23 mouse cellular contexts compared by ENCODE assay signal in the genomic region with DNA sequence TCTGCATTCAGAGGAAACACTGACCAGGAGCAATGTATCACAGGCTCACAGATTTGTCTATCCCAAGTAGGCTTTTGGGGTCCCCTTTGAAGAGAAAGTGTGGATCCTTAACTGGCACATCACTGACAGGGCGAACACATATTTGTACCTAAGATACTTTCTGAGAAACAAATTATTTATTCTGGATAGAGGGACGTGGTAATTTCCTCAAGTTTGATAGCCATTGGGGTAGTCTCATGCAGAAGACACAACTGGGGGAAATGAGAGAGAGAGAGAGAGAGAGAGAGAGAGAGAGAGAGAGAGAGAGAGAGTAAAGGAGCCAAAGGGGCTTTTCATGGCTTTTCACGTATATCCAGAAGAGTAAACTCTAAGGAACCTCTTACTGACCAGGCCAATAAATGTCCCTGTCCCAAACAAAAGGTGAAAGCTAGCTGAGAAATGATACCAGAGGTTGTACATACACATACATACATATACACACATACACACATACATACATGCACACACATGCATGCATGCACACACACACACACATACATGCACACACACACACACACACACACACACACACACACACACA.
DNase-seq lines count a peak whose midpoint lies in the region; ATAC-seq and TF ChIP-seq lines count a peak whose summit lies in the region.
"Had no signal": no experiment of that assay in that cellular context is flagged by ENCODE, and none has a peak within 500 bp of the region (broad histone marks: within the 10 kb centered on the region; RNA-seq: fewer than 3 reads in every experiment).

No protein-coding gene starts in this region.

- no peak overlapping the region for H3K4me2 ChIP-seq in kidney, embryonic 15.5 days
- H3K4me2 ChIP-seq in kidney, embryonic 16.5 days (replicated peaks; ENCODE audit: low read depth, low read length) = no peak overlapping the region
- H3K4me2 ChIP-seq in kidney, embryonic 14.5 days (replicated peaks; ENCODE audit: low read depth, low read length) = no peak overlapping the region

- H3K4me3 ChIP-seq in kidney, adult 2 months (ENCODE audit: insufficient read depth, low read depth, low read length) = no peak overlapping the region
- no peak overlapping the region for H3K4me3 ChIP-seq in kidney, embryonic 15.5 days (replicated peaks)
- no peak overlapping the region for H3K4me3 ChIP-seq in kidney, embryonic 16.5 days (ENCODE audit: low read length)
- H3K4me3 ChIP-seq in kidney, embryonic 14.5 days (ENCODE audit: low read length) = no peak overlapping the region

- no peaks in the 10 kb centered on the region for H3K9me3 ChIP-seq in kidney, embryonic 15.5 days (replicated peaks)
- no peaks in the 10 kb centered on the region for H3K9me3 ChIP-seq in kidney, embryonic 16.5 days (ENCODE audit: low read length)
- no peaks in the 10 kb centered on the region for H3K9me3 ChIP-seq in kidney, embryonic 14.5 days (ENCODE audit: control insufficient read depth, low read length)
- H3K9me3 ChIP-seq: G1E had no signal

- H3K36me3 ChIP-seq in kidney, adult 2 months (ENCODE audit: control insufficient read depth, insufficient read depth, low read length) = no peaks in the 10 kb centered on the region
- no peaks in the 10 kb centered on the region for H3K36me3 ChIP-seq in kidney, embryonic 15.5 days
- H3K36me3 ChIP-seq in kidney, embryonic 16.5 days (ENCODE audit: insufficient read depth, low read length) = no peaks in the 10 kb centered on the region
- H3K36me3 ChIP-seq in kidney, embryonic 14.5 days (ENCODE audit: control insufficient read depth, insufficient read depth, low read length) = no peaks in the 10 kb centered on the region
- H3K36me3 ChIP-seq: G1E had no signal

- no peak for DNase-seq in kidney, adult 2 months
- DNase-seq in kidney, adult 11 months = no peak
- DNase-seq in kidney, postnatal 4 days = no peak
- peak; percentile 92 for DNase-seq in 3T3-L1 (ENCODE audit: low read depth, low spot score)
- no peak for DNase-seq in lung, adult 18-20 months
- DNase-seq: adrenal gland, adult 2 months; adrenal gland, adult 8-10 months; adrenal gland, postnatal 10 days; adrenal gland, postnatal 14 days; adrenal gland, postnatal 25 days; adrenal gland, postnatal 36 days; B cell, adult 2 months; cerebellum, adult 11 months; cerebellum, adult 11-12 months; cerebellum, adult 18-20 months had no signal

- no peak overlapping the region for H3K9ac ChIP-seq in kidney, embryonic 15.5 days
- no peak overlapping the region for H3K9ac ChIP-seq in kidney, embryonic 16.5 days (replicated peaks; ENCODE audit: low read length)
- H3K9ac ChIP-seq in kidney, embryonic 14.5 days (ENCODE audit: low read depth, low read length) = no peak overlapping the region

- no peaks in the 10 kb centered on the region for H3K27me3 ChIP-seq in kidney, adult 2 months (replicated peaks; ENCODE audit: control insufficient read depth, insufficient read depth, low read length)
- no peaks in the 10 kb centered on the region for H3K27me3 ChIP-seq in kidney, embryonic 15.5 days
- H3K27me3 ChIP-seq in kidney, embryonic 16.5 days (ENCODE audit: insufficient read depth, low read length) = no peaks in the 10 kb centered on the region
- no peaks in the 10 kb centered on the region for H3K27me3 ChIP-seq in kidney, embryonic 14.5 days (ENCODE audit: control insufficient read depth, insufficient read depth, low read length)
- H3K27me3 ChIP-seq: CH12.LX, Patski had no signal

- TF ChIP-seq POLR2A in kidney, adult 2 months (IDR thresholded peaks at IDR 0.05; ENCODE audit: low read depth, low read length) = no peak

- WGBS in kidney, adult 2 months = 83% methylated on average over 3 of the region's 3 CpGs
- 67% methylated on average over 3 of the region's 3 CpGs for WGBS in kidney, embryonic 15.5 days
- 82% methylated on average over 3 of the region's 3 CpGs for WGBS in kidney, embryonic 16.5 days
- 84% methylated on average over 3 of the region's 3 CpGs for WGBS in kidney, embryonic 14.5 days

- TF ChIP-seq CTCF in kidney, adult 2 months (conservative IDR thresholded peaks at IDR 0.05; ENCODE audit: insufficient read depth, insufficient read length, low read depth, low read length) = no peak

- peak overlapping the region; percentile 67; the same call in 1 of the 2 replicates for H3K27ac ChIP-seq in kidney, adult 2 months (ENCODE audit: insufficient read depth, low read depth, low read length)
- peak overlapping the region; percentile 54; the same call in 1 of the 2 replicates for H3K27ac ChIP-seq in kidney, embryonic 15.5 days
- 0 out of 2 replicates have a peak overlapping the region, but pooled peaks have one; percentile 29 for H3K27ac ChIP-seq in kidney, embryonic 16.5 days (ENCODE audit: low read length)
- no peak overlapping the region for H3K27ac ChIP-seq in kidney, embryonic 14.5 days (ENCODE audit: low read depth, low read length)

- no peaks in the 10 kb centered on the region for H3K4me1 ChIP-seq in kidney, adult 2 months (ENCODE audit: control insufficient read depth, insufficient read depth, low read length)
- H3K4me1 ChIP-seq in kidney, embryonic 15.5 days = peaks cover 18% of the 10 kb centered on the region
- H3K4me1 ChIP-seq in kidney, embryonic 16.5 days (ENCODE audit: insufficient read depth, low read length) = peaks cover 10% of the 10 kb centered on the region
- H3K4me1 ChIP-seq in kidney, embryonic 14.5 days (ENCODE audit: control insufficient read depth, insufficient read depth, low read length) = peaks cover 15% of the 10 kb centered on the region

- no peak for ATAC-seq in kidney, embryonic 15.5 days (replicated peaks; ENCODE audit: low FRiP score)
- ATAC-seq in kidney, embryonic 16.5 days (ENCODE audit: low FRiP score, low TSS enrichment) = no peak
- no peak for ATAC-seq in kidney, embryonic 14.5 days (ENCODE audit: low FRiP score, low TSS enrichment)
- ATAC-seq: activated CD4-positive, CD25-positive, alpha-beta regulatory T cell, adult 4 months; CD4-positive, CD25-positive, alpha-beta regulatory T cell, adult 4 months; Patski had no signal
